Mouse (Mus musculus): ENCODE data around the gene Cnr2. TPM values are rescaled to one million over a fixed set of nuclear protein-coding genes. Genes with fewer than 3 reads are reported as not detected.
A peak's percentile ranks its signal among the peaks of the same experiment; 100 is the strongest.

The Cnr2 gene
- total and polyA plus RNA-seq, 2 experiments, result 2.1 to 3.0 TPM

DNA sequence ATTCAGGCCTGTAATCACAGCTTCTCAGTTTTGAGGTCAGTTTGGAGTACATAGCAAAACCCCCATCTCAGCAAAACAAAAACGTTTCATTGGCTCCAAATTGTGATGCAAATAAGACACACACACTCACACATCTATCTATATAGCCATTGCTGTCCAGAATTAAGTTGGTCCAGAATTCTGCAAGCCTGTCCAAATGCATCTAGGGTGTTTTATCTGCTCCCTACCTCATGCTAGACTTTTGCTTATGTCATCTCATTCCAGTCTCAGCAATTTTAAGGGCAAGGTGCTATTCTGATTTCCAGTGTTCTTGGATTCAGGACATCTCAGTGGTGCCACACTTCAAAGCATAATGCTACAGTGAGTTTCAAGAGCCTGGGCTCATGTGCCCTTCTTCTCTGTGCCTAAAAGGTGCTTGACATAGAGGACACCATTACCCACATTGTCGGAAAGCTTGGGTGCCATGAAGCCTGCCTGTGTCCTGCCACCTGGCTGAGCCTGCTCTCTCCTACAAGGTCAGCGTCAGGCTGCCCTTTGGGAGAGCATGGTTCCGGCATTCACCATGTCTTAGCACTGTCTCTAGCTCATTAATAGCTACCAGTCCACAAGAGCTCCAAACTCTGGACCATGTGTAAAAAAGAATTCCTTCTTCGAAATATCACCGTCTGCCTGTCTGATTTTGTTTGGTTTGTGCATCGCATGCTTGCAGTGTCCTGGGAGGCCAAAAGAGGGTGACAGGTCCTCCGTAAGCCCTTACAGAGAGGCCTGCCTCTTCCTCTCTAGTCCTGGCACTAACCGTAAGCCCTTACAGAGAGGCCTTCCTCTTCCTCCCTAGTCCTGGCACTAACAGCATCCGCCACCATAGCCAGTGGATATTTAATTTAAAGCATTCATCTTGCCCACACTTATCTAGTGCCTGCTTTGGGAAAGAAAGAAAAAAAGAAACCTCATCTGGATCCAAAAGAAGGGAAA is 20.3 kb upstream of the Cnr2 start:
- Histone ChIP-seq H3K4me1 (ENCODE audit: control insufficient read depth, insufficient read depth, low read length) (peaks cover 32% of the 10 kb centered on the region), H3K27me3 (ENCODE audit: control insufficient read depth, insufficient read depth, low read length) (no peaks in the 10 kb centered on the region), H3K79me2 (ENCODE audit: control insufficient read depth, insufficient read depth, low read length) (peaks cover 4% of the 10 kb centered on the region; the same call in 1 of the 2 replicates), H3K4me3 (ENCODE audit: insufficient read depth, low read depth, low read length) (no peak overlapping the region), H3K27ac (replicated peaks; ENCODE audit: insufficient read depth, low read depth, low read length) (peak overlapping the region; percentile 94), H3K36me3 (ENCODE audit: control insufficient read depth, insufficient read depth, low read length) (peaks cover 17% of the 10 kb centered on the region), H3K9ac (ENCODE audit: low read depth, low read length) (no peak overlapping the region)
- 76% methylated on average over 10 of the region's 10 CpGs for WGBS
- TF ChIP-seq POLR2A (IDR thresholded peaks at IDR 0.05; ENCODE audit: extremely low read depth, insufficient read depth, low read length) (no peak), CTCF (IDR thresholded peaks at IDR 0.05; ENCODE audit: low read depth, low read length) (no peak)
- DNase-seq (ENCODE audit: extremely low read depth, low read depth, low spot score), result no peak

DNA sequence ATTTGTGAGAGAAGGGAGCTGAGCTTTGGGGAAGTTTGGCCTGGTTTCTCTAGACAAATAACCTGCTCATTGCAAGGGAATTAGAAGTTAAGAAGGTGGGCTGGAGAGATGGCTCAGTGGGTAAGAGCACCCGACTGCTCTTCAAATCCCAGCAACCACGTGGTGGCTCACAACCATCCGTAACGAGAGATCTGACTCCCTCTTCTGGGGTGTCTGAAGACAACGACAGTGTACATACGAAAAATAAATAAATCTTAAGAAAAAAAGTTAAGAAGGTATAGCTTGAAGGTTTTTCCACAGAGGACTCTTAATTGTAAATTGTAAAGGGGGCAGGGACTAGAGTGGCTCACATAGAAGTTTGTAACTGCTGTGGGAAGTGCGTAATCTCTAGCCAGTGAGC is 19.6 kb upstream of the Cnr2 start:
- H3K9ac ChIP-seq (ENCODE audit: low read depth, low read length), result no peak overlapping the region
- no peak for DNase-seq (ENCODE audit: extremely low read depth, low read depth, low spot score)
- peaks cover 30% of the 10 kb centered on the region for H3K4me1 ChIP-seq (ENCODE audit: control insufficient read depth, insufficient read depth, low read length)
- H3K4me3 ChIP-seq (ENCODE audit: insufficient read depth, low read depth, low read length), result no peak overlapping the region
- peak overlapping the region; percentile 94 for H3K27ac ChIP-seq (replicated peaks; ENCODE audit: insufficient read depth, low read depth, low read length)
- H3K79me2 ChIP-seq (ENCODE audit: control insufficient read depth, insufficient read depth, low read length), result peaks cover 4% of the 10 kb centered on the region; the same call in 1 of the 2 replicates
- H3K36me3 ChIP-seq (ENCODE audit: control insufficient read depth, insufficient read depth, low read length), result peaks cover 14% of the 10 kb centered on the region
- WGBS, result 67% methylated on average over 7 of the region's 7 CpGs
- H3K27me3 ChIP-seq (ENCODE audit: control insufficient read depth, insufficient read depth, low read length), result no peaks in the 10 kb centered on the region
- no peak for TF ChIP-seq CTCF (IDR thresholded peaks at IDR 0.05; ENCODE audit: low read depth, low read length)
- TF ChIP-seq POLR2A (IDR thresholded peaks at IDR 0.05; ENCODE audit: extremely low read depth, insufficient read depth, low read length), result no peak

DNA sequence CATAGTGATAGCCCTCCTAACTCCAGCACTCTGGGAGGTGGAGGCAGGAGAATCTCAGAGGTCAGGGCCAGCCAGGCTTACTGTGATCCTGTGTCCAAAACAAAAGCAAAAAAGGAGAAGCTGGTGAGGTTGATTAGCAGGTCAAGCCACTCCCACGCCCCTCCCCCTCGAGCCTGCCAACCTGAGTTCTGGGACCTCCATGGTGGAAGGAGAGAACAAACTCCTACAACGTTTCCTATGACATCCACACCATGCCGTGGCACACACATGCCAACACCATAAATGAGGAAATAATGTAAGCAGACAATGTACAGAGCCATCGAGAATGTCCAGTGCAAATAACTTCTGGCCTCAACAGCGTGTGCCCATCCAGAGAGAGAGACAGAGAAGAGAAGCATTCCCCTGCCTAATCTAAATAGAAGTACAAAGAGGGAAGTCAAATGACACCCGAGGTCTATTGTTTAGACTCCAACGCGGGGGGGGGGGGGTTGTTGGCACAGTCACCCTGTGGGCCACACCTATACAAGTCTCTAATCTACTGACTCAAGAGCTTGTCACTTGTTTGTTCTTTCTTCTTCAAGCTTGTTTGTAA is 19.1 kb upstream of the Cnr2 start:
- WGBS, result 13% methylated on average over 9 of the region's 9 CpGs
- TF ChIP-seq POLR2A (IDR thresholded peaks at IDR 0.05; ENCODE audit: extremely low read depth, insufficient read depth, low read length) (no peak), CTCF (IDR thresholded peaks at IDR 0.05; ENCODE audit: low read depth, low read length) (no peak)
- peak; percentile 61 for DNase-seq (ENCODE audit: extremely low read depth, low read depth, low spot score)

DNA sequence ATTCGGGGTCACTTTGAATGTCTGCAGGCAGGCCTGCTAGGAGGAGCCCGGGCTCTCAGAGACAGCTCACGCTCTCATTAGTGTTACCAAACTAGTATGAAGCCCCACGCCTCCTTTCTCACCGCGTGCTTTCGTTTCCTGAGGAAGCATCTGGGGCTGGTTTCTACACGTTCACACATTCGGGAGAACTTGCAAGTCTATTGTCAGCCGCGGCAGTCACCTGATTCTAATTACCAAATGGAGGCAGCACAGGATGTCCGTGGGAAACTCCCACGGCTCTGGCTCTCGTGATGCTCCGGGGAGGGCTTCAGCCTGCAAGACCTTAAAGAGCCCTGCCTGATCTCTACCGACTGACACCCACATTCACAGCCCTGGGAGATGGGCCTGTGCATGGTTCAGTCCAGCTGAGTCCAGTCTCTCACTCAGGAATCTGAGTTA is 18.6 kb upstream of the Cnr2 start:
- Histone ChIP-seq H3K27ac (replicated peaks; ENCODE audit: insufficient read depth, low read depth, low read length) (peak overlapping the region; percentile 94), H3K79me2 (ENCODE audit: control insufficient read depth, insufficient read depth, low read length) (peaks cover 4% of the 10 kb centered on the region; the same call in 1 of the 2 replicates), H3K4me3 (ENCODE audit: insufficient read depth, low read depth, low read length) (no peak overlapping the region), H3K9ac (ENCODE audit: low read depth, low read length) (peak overlapping the region; percentile 4), H3K4me1 (ENCODE audit: control insufficient read depth, insufficient read depth, low read length) (peaks cover 24% of the 10 kb centered on the region), H3K27me3 (ENCODE audit: control insufficient read depth, insufficient read depth, low read length) (no peaks in the 10 kb centered on the region), H3K36me3 (ENCODE audit: control insufficient read depth, insufficient read depth, low read length) (peaks cover 10% of the 10 kb centered on the region)
- DNase-seq (ENCODE audit: extremely low read depth, low read depth, low spot score), result peak; percentile 68
- TF ChIP-seq CTCF (IDR thresholded peaks at IDR 0.05; ENCODE audit: low read depth, low read length) (no peak), POLR2A (IDR thresholded peaks at IDR 0.05; ENCODE audit: extremely low read depth, insufficient read depth, low read length) (no peak)
- 4% methylated on average over 16 of the region's 16 CpGs for WGBS

More for the DNA sequence above, 19.1 kb upstream of the Cnr2 start:
- H3K27ac ChIP-seq (replicated peaks; ENCODE audit: insufficient read depth, low read depth, low read length), result peak overlapping the region; percentile 94
- peak overlapping the region; percentile 34 for H3K9ac ChIP-seq (ENCODE audit: low read depth, low read length)
- peaks cover 27% of the 10 kb centered on the region for H3K4me1 ChIP-seq (ENCODE audit: control insufficient read depth, insufficient read depth, low read length)
- peaks cover 13% of the 10 kb centered on the region for H3K36me3 ChIP-seq (ENCODE audit: control insufficient read depth, insufficient read depth, low read length)
- no peaks in the 10 kb centered on the region for H3K27me3 ChIP-seq (ENCODE audit: control insufficient read depth, insufficient read depth, low read length)
- no peak overlapping the region for H3K4me3 ChIP-seq (ENCODE audit: insufficient read depth, low read depth, low read length)
- peaks cover 4% of the 10 kb centered on the region; the same call in 1 of the 2 replicates for H3K79me2 ChIP-seq (ENCODE audit: control insufficient read depth, insufficient read depth, low read length)

DNA sequence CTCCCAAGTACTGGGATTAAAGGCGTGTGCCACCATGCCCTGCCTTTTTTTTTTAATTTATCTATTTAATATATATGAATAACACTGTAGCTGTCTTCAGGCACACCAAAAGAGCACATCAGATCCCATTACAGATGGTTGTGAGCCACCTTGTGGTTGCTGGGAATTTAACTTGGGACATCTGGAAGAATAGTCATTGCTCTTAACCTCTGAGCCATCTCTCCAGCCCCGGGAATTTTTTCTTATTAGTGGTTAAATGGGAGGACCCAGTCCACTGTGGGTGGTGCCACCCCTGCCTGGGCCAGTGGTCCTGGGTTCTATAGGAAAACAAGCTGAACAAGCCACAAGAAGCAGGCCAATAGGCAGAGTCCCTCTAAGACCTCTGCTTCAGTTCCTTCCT is 17.5 kb upstream of the Cnr2 start:
- no peak for DNase-seq (ENCODE audit: extremely low read depth, low read depth, low spot score)
- Histone ChIP-seq H3K27ac (replicated peaks; ENCODE audit: insufficient read depth, low read depth, low read length) (no peak overlapping the region), H3K79me2 (ENCODE audit: control insufficient read depth, insufficient read depth, low read length) (no peaks in the 10 kb centered on the region), H3K27me3 (ENCODE audit: control insufficient read depth, insufficient read depth, low read length) (no peaks in the 10 kb centered on the region), H3K4me3 (ENCODE audit: insufficient read depth, low read depth, low read length) (no peak overlapping the region), H3K36me3 (ENCODE audit: control insufficient read depth, insufficient read depth, low read length) (no peaks in the 10 kb centered on the region), H3K9ac (ENCODE audit: low read depth, low read length) (no peak overlapping the region), H3K4me1 (ENCODE audit: control insufficient read depth, insufficient read depth, low read length) (peaks cover 18% of the 10 kb centered on the region)
- 46% methylated on average over 2 of the region's 2 CpGs for WGBS
- TF ChIP-seq CTCF (IDR thresholded peaks at IDR 0.05; ENCODE audit: low read depth, low read length) (0 out of 2 replicates have a peak, but pooled peaks have one; percentile 20), POLR2A (IDR thresholded peaks at IDR 0.05; ENCODE audit: extremely low read depth, insufficient read depth, low read length) (no peak)

Data from liver, adult 2 months (tissue).